Mouse (Mus musculus) ovary, postnatal 10 days (tissue): ENCODE measurements at regions not wholly inside any gene's neighbourhood (a gene's known extent, or its start where the extent isn't known, plus 50 kb on each side); places are given as distances from the start of the nearest gene placed in this dataset.
"Not testable (repeated sequence)": the region's sequence is repeated elsewhere in the genome, so short reads cannot be mapped to it uniquely, and the experiment has no call there.

Experiments used
- DNase-seq: peaks from one replicate; pipeline ENCODE4 v3.0.0; 2022; ENCODE audit warnings: low spot score

DNA sequence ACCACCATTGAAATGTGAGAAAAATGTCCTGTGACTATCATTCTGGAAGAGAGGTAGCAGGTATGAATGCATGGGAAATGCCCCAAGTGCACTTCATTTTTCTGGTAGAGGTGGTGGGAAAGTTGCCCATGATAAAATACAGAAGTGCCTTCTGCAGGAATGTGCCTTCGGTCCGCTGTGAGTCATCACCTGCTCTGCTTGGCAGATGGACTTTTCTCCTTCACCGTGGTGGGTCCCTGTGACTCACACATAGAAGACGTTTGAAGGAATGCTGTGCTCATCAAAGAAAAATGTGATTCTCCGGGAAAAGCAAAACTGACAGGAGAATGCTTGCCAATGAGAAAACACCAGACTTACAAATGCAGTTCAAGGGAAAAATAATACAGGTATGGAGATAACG lies 126.8 kb downstream of the Tnfsf18 start:
- DNase-seq = no peak

DNA sequence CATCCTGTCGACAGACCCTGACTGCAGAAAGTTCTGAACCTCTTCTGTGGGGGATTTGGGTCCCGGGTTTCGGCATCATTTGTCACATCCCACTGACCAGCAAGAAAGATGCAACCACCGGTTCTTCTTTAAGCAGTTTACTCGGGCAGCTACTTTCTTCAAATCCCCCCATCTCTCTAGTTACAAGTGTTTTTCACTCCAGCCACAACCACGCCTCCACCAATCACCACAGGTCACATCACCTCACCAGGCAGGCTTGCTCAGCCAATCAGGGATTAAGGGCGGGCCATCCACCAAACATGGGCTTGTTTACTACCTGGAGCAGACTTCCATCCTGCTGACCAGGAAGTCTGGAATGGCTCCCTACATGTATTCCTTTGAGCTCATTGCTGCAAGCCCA lies 119.6 kb downstream of the Tnfsf18 start:
- not testable (repeated sequence) for DNase-seq

DNA sequence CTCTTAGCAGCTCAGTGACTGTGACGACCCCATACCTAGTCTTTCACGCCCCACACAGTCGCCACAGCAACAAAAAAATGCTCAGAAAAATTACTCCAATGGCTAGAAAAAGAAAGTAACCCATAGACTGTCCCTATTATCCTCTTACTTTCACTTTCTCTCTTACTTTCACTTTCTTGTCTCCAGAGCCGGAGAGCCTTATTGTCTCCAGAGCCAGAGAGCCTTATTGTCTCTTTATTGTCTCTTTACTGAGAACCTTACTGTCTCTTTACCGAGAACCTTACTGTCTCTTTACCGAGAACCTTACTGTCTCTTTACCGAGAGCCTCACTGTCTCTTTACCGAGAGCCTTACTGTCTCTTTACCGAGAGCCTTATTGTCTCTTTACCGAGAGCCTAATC lies 119.2 kb downstream of the Tnfsf18 start:
- not testable (repeated sequence) for DNase-seq

DNA sequence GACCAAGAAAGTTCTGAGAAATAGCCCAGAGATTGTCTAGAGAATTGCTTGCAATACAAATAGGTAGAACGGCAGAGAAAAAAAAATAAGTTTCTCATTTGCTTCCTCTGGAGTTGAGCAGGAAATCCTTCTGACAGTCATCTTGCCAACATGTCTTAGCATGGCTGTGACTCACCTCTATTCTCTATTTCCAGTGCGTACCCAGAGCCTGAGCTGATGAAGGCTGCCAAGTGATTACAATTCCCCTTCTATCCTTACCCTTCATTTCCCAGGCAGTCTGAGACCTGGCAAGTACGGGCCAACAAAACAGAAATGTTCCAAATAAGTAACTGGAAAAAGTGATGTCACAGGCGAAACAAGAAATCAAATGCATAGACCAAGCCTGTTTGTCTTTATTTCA lies 113.0 kb downstream of the Tnfsf18 start:
- no peak for DNase-seq

DNA sequence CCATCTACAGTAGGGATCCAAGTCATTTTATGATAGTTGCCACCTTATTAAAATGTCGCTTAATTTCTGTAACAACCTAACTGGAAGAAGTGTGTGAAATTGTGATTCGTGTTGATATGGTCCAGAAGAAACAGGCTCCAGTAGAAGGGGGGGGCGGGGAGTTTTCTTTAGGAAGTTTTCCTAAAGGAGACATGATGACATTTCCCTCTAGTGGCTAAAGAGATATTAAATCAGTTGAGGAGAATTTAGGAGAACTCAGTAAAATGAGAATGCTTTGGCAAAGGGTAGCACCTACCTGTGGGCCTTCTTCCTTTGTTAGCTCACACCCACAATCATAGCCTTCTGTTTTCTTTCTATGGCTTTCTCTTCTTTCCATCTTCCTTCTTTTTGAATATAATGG lies 107.7 kb downstream of the Tnfsf18 start:
- DNase-seq = no peak

DNA sequence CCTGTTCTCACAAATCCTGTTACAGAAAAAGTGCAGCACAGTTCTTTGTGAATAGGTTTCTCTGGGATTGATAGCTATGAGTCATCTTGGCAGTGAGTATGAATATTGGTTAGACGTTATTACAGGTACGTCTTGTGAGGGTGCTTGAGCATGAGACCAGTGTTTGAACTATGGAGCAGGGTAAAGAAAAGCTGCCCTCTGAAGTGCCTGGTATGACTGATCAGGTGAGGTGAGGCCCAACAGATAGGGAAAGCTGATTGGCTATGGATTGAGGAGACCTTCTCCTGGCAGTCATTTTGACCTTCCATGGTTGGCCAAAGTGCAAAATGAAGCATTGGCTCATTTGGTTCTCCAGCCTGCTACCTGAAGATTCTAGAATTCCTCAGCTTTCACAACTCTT lies 106.7 kb downstream of the Tnfsf18 start:
- no peak for DNase-seq

DNA sequence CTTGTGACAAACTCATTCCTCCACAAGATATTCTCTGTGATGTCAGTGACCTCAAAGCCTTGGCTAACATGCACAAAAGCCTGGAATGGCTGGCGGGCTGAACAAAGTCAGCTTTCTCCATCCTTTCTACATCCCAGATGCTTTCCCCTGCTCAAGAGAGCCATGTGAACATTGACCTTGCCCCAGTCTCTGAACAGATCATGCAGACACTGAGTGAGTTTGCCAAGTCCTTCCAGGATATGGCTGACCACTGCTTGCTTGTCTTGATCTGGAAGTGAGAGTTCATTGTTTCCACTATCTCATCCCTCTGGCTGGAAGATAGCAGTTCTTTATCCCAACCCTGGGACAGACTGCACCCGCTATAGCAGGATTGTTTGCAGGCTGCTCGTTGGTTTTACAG lies 103.7 kb downstream of the Tnfsf18 start:
- no peak for DNase-seq

DNA sequence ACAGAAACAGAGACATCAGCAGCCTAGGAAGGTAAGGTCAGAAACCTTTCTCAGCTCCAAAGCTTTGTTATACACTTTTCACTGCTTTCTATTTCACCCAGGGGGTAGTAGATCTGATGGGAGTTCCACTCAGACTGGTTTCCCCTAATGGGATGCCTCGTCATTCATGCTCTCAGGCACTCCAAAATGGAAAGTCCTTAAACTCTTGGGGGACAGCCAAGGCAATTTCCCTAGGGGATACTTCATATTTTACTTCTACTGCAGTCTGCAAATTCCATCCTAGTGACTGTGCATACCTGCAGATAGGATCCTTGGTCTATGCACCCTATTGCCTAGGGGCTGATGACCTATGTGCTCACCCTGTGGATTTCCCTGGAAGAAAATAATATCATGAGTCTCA lies 82.1 kb downstream of the Tnfsf18 start:
- no peak for DNase-seq

DNA sequence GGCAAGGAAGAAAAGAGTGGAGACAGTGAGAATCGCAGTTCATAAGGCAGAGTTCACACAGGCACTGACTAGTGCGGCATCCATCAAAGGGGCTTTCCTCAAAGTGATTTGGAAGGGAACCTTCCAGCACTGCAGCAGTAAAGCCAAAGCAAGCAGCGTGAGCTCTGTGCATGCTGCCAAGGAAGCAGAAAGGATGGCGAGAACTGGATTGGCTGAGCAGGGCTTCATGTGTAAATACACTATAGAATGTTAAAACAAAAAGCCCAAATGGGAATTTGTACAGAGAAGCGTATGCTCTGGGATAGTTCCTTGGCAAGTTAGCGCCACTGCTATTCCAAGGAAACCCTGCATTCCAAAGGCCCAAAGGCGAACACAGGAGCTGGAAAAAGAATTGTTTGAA lies 81.5 kb downstream of the Tnfsf18 start:
- no peak for DNase-seq

DNA sequence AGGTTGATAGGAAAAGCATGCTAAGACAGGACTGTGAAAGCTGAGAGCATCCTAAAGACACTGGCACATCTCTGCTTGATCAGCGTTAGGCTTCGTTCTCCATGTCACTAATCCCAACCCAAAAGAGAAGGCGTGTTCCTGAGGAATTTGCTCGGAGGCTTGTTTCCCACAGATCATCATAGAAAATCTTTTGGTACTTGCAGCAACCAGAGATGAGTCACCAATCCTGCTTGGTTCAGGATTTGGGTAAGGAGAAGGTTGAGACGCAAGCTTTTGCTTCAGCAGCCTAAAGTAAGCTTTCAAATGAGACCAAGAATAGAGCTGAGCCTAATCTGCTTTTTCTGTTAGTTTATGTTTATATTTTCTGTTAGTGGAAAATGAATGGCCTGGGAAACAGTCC lies 80.7 kb downstream of the Tnfsf18 start:
- no peak for DNase-seq

DNA sequence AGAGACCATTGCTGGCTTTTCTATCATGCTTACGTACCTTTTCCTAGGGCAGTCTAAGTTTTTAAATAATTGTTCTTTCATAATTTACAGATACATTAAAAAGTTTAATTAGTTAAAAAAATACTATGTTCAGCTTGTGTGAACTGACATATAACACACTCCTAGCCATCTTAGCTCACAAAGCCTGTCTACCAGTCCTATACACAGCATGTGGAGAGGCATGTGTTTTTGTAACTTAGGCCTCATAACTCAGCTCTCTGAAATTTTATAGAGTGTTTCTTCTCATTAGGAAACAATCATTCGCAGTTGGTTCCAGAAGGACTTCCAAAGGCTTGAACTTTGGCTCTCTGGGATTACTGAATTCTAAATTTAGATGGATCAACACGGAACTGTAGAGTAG lies 76.3 kb downstream of the Tnfsf18 start:
- DNase-seq = no peak

DNA sequence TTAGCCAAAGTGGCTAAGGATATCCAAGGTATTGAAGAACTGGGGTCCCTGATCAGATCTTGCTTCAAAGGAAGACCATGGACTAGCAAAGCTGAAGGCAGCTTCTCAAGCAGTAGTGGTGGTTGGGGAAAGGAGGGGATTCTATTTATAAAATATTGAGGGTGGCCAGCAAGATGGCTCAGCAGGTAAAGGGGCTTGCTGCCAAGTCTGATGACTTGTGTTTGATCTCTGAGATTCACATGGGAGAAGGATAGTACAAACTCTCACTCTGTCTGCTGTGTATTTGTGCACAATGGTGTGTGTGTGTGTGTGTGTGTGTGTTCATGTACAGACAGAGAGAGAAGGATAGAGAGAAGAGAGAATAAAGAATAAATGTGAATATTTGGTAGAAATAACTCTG lies 73.4 kb downstream of the Tnfsf18 start:
- no peak for DNase-seq

DNA sequence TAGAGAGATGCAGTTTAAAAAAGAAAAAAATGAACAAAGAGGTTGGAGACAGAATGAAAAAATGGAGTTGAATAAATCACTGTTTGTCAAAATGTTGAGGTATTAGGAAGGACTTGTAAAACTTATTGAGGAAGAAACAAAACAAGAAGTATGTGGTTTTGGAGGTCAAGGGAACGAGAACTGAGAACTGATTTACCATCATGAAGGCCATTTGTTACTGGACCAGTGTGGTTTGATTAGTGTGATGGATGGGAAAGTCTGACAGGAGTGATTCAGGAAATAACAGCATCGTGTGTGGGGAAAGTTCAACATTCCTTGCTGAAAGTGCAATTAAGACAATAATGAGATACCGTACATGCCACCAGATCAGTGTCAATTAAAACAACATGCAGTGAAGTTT lies 65.9 kb downstream of the Tnfsf18 start:
- no peak for DNase-seq
